Mouse (Mus musculus) urinary bladder, postnatal 4 days (tissue): Measurements from ENCODE around the gene Gtpbp1.

Experiments
- DNase-seq, 2 experiments: peaks; one replicate each; pipeline ENCODE4 v3.0.0; 2021 to 2022; ENCODE audit warnings: low spot score in 2 of 2

Gtpbp1 gene

GRCm38 (mm10) chr15:79753420-79753752 lies 62.7 kb downstream of the Gtpbp1 start:
- DNase-seq = no peak

GRCm38 (mm10) chr15:79753873-79754272 lies 63.2 kb downstream of the Gtpbp1 start:
- no peak for DNase-seq

GRCm38 (mm10) chr15:79755176-79755575 lies 64.5 kb downstream of the Gtpbp1 start:
- DNase-seq = no peak

- no peak for DNase-seq
Measured at GRCm38 (mm10) chr15:79755977-79756625, 65.5 kb downstream of the Gtpbp1 start.

GRCm38 (mm10) chr15:79757118-79757517 lies 66.5 kb downstream of the Gtpbp1 start:
- no peak for DNase-seq

- no peak for DNase-seq
Measured at GRCm38 (mm10) chr15:79760956-79761355, 70.3 kb downstream of the Gtpbp1 start.

- DNase-seq = no peak
Measured at GRCm38 (mm10) chr15:79763001-79763400, 72.4 kb downstream of the Gtpbp1 start.

GRCm38 (mm10) chr15:79763601-79764246 lies 73.1 kb downstream of the Gtpbp1 start:
- DNase-seq = no peak

GRCm38 (mm10) chr15:79764539-79765267 lies 74.1 kb downstream of the Gtpbp1 start:
- no peak for DNase-seq

GRCm38 (mm10) chr15:79765361-79765760 lies 74.7 kb downstream of the Gtpbp1 start:
- DNase-seq = no peak

GRCm38 (mm10) chr15:79766168-79766567 lies 75.5 kb downstream of the Gtpbp1 start:
- no peak for DNase-seq

- no peak for DNase-seq
Measured at GRCm38 (mm10) chr15:79766586-79767071, 76.0 kb downstream of the Gtpbp1 start.

- no peak for DNase-seq
Measured at GRCm38 (mm10) chr15:79767327-79767961, 76.8 kb downstream of the Gtpbp1 start.

- DNase-seq = no peak
Measured at GRCm38 (mm10) chr15:79768302-79768701, 77.7 kb downstream of the Gtpbp1 start.

- no peak for DNase-seq
Measured at GRCm38 (mm10) chr15:79770629-79771240, 80.1 kb downstream of the Gtpbp1 start.
